Comparison of ENCODE assay signal across 1 mouse cellular context in the genomic region with DNA sequence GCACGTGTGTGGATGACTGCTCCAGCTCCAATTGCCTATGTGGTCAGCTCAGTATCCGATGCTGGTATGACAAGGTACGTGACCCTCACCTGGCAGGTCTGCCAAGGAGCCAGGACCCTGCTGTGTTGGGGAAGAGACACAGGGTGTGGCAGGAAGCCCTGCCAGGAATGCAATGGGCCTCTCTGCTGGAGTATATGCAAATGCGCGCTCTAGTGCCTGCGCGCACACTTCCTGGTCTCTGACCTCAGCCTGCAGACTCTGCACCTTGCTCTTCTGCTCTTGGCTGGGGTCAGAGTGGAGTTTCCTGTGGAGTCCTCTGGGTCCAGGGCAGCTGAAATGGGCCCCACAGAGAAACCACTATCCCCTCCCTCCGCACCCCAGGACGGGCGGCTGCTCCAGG.
TF ChIP-seq lines count a peak whose summit lies in the region.

No protein-coding gene starts in this region.

TF ChIP-seq in ES-E14, 5 proteins besides CTCF, POLR2A, EP300 and RAD21 (continued from another document):
- TF ChIP-seq HCFC1 (IDR thresholded peaks at IDR 0.05; ENCODE audit: borderline replicate concordance, insufficient read depth, low read length) (no peak), MAFK (IDR thresholded peaks at IDR 0.05; ENCODE audit: insufficient read depth, low read depth, low read length) (no peak)
